Mouse (Mus musculus) inflammation-experienced regulatory T-cells, adult 6 months (primary cell): Measurements from ENCODE around the gene Ddx39b. TPM values are rescaled to one million over a fixed set of nuclear protein-coding genes. Genes with fewer than 3 reads are reported as not detected.
A peak's percentile ranks its signal among the peaks of the same experiment; 100 is the strongest.
"Not testable (repeated sequence)": the region's sequence is repeated elsewhere in the genome, so short reads cannot be mapped to it uniquely, and the experiment has no call there.

Experiments used
- ATAC-seq: one replicate; pipeline ENCODE4 v1.8.0; 2017
- polyA plus RNA-seq, 3 experiments: library from polyadenylated mRNA; unstranded; fragments of 100-300 nt; shearing (Covaris generic); gene quantifications; one replicate each; pipeline ENCODE4 v1.2.1; 2017

Ddx39b gene
- polyA plus RNA-seq, 3 experiments from 2014 or later, result 194 to 276 (median 261) TPM

DNA sequence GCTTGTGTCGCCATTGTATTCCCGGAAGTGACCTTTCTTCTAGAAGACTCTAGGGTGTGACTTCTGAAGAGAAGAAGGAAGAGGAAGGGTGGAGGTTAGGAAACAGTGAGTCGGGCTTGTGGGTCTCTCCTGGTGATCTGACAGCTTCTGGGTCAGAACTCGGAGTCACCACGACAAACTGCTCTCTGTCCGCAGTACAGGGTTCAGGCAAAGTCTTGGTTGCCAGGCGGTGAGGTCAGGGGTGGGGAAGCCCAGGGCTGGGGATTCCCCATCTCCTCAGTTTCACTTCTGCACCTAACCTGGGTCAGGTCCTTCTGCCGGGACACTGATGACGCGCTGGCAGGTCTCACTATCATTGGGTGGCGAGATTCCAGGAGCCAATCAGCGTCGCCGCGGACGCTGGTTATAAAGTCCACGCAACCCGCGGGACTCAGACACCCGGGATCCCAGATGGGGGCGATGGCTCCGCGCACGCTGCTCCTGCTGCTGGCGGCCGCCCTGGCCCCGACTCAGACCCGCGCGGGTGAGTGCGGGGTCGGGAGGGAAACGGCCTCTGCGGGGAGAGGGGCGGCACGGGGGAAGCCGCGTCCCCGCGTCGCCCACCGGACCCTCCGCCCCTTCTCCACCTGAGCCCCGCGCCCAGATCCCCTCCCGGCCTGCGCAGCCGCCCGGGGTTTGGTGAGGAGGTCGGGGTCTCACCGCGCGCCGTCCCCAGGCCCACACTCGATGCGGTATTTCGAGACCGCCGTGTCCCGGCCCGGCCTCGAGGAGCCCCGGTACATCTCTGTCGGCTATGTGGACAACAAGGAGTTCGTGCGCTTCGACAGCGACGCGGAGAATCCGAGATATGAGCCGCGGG is 21.3 kb downstream of the Ddx39b start, which contains the start of gene H2-D1:
Gene H2-D1, plus strand, starts transcription at position 67 of the 859 bp plus-strand sequence.
- ATAC-seq, result peak; percentile 82

DNA sequence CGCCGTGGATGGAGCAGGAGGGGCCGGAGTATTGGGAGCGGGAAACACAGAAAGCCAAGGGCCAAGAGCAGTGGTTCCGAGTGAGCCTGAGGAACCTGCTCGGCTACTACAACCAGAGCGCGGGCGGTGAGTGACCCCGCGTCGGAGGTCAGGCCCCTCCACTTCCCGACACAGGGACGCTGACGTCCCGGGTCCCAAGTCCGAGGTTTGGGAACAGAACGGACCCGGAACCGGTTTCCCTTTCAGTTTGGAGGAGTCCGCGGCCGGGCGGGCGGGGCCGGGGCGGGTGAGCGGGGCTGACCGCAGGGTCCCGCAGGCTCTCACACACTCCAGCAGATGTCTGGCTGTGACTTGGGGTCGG is 22.0 kb downstream of the Ddx39b start:
- no peak for ATAC-seq

DNA sequence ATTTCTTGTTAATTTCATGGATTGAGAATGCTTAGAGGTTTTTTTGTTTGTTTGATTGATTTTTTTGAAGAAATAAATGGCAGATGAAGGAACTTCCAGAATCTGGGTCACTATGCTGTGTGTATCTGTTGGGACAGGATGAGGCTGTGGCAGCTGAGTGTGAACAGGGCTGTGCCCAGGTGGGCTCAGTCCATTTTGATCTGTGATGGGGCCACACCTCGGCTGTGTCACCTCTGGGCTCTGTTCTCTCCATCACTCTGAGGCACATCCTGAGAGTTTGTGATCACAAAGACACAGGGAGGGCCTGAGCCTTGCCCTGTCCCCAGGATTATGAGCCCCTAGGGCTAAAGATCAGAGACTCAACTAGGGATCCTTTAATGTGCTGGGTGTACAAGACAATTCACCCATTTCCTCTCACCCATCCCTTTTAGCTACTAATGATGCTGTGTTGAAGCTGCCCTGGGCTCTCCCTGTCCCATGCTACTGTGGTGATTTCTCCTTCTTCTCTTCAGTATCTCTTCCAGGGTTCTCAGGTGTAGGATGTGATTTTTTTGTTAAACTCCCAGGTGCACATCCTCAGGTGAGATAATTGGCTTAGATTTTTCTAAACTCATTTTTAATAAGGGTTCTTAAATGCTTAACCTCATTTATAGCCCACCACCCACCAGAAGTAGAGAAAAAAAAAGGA is 26.0 kb downstream of the Ddx39b start:
- no peak for ATAC-seq

DNA sequence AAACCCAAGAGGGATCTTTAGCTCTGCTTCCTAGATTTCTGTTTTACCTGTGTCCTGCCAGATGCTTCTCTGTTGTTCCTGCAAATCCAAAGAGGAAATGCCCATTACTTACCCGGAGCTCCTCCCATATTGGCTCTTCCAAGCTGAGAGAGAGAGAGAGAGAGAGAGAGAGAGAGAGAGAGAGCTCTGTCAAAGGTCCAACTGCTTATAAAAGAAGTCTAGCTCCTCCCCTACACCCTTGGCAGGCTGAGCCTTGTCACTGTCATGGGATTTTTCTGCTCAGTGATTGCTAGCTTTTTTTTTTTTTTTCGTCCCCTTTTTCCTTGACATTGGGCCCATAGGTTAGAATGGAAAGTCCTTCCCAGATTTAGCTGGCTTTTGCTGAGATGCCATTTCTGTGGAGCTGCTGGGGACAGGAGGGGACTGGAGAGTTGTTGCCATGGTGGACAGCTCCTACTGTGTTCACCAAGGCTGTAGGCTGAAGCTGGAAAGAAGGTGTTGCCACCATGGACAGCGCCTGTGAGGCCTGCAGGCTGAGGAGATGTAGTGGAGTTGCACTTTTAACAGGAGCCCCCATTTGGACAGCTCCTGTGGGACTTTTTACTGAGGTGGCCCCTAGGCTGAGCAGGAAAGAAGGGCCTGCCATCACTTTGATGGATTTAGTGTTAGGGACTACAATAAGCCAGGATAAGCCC is 28.3 kb downstream of the Ddx39b start:
- ATAC-seq, result no peak

DNA sequence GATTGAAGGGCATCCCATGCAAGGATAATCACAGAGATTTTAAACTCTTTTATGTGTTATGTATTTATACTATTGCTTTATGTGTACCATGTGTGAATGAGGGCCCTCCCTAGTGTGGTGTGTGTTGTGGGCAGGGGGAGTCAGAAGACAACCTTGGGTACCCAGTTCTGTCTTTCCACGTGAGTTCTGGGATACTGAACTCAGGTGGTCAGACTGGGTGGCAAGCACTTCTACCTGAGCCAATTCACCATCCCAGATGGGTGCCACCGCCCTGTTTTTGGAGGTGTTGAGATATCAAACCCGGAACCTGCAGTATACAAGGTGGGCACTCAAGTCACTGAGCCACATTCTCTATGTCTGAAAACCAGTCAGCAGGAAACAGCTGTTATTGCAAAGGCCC is 30.7 kb downstream of the Ddx39b start:
- ATAC-seq, result no peak

DNA sequence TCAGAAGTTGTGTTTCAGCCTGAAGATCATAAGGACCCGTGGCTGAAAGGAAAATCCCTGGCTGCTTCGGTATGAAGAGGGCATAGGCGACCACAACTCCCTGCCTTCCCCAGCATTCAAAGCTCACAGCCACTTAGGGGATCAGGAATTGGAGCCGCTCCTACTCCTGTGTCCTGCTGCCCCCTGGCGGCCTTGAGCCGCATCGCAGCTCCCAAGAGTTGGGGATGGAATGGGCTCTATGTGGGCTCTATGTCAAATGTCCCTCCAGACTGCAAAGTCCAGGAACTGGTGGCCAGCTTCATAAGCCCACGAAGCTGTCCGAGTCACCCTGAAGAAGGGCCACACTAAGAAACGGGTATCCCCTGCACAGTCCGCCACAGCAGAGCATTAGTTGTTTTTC is 33.2 kb downstream of the Ddx39b start:
- ATAC-seq, result peak; percentile 67

DNA sequence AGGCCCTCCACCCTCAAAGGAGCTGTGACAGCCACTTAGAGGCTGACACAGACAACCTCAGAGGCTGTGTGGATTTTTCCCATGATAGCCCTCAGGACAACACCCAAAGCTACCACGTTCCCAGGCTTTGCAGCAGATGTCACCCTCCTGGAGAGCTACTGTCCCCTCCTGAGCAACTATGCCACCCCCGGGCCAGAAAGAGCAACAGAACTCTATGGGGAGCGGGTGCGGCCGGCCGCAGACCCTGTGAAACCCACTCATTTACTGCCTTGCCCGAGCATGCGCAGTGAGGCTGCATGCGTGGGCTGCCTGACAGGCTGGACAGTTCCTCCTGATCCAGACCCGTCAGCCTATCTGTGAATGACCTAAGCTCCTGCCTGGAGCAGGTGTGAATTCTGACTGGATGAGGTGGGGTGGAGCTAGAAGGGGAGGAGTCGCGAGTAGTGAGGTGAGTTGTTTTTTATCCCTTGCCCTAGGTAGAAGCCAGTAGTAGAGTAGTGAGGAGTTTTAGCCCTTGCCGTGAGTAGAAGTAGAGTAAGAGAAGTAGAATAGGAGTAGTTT is 34.8 kb downstream of the Ddx39b start:
- no peak for ATAC-seq

DNA sequence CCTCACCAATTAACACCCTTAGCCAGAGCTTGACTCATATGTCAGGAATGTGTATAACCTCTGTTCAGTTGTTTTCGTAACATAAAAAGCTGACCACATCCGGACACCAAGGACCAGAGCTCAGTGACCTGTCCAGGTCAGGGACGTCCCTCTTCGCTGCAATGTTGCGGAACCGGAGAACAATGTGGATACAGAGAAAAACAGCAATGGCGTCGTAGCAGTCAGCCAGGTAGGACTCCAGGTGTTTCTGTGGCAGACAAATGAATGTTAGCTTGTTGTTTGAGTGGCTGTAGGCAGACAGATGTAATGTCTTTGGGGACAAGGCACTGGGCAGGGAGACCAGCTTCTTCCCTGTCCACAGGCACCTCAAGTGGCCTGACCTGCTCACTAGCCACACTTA is 36.5 kb downstream of the Ddx39b start:
- no peak for ATAC-seq

DNA sequence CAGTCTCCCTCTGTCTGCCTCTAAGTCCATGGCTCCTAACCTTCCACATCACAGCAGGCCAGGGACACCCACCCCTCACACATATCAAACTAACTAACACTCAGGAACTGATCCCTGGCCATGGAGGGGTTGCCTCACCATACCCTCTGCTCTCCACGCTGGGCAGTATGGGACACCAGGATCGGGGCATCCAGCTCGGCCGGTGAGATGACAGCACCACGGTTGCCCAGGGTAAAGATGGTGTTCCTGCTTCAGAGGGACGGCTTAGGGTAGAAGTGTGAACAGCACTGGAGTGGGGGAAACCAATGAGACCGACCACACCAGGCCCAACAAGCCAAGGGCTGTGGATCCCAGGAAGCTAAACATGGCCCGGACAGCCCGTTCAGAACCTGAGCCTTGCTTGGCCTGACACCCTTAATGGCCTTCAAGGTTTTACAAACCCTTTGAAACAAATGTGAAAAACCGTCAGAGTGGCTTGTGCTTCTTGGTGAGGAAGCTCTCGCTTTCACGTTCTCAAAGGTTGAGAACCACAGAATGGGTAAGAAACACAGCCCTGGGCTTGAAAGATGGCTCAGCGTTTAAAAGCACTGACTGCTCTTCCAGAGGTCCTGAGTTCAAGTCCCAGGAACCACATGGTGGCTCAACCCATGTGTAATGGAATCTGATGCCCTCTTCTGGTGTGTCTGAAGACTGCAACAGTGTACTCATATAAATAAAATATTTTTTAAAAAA is 37.6 kb downstream of the Ddx39b start:
- no peak for ATAC-seq

DNA sequence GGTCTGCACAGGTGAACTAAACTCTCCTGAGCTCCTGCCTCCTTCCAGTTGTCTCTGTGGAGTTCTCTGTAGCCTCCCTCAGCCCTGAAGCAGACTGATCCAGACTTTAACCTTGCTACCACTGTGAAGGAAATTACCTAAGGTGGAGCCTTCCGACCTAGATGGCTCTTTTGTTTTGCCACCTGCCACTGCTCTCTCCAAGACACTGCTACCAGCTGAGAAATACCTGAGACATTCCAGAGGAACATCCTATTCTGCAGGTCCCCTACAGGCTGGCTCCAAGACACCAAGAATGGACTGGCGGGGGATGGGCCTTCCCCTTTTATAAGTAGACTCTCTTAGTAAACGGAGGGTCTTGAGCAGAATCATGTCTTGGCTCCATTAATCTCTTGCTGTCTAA is 38.7 kb downstream of the Ddx39b start:
- ATAC-seq, result no peak

DNA sequence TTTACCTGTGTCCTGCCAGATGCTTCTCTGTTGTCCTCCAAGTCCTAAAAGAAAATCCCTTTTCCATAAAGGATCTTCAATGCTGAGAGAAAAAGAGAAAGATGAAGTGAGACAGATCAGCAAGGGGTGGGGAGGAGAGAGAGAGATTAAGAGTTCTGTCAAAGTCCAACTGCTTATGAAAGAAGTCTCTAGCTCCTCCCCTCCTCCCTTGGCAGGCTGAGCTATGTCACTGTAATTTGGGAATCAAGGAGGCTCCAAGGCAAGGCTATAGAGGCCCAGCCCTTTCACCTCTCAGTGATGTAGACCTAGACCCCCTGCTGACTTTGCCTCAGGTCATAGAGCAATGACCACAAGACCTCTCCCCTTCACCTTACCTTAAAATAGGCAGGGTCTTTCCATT is 43.9 kb downstream of the Ddx39b start:
- ATAC-seq, result no peak

DNA sequence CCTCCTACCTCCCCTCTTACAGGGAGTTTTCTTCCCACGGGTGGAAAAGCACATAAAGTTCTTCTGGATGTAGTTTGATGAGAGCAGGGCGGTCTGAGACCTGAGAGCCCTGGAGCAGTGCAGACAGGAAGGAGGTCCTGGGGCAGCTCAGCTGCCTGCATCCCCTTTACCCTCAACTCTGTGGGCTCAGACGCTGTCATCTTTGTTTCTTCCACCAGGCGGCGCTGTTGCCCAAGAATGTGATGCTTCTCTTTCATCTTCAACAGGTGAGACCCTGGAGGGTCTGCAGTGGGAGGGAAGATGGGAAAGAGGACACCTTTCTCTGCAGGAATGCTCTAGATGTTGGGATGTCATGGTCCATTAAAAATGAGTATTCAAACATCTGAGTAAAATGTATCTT is 54.2 kb downstream of the Ddx39b start:
- not testable (repeated sequence) for ATAC-seq

DNA sequence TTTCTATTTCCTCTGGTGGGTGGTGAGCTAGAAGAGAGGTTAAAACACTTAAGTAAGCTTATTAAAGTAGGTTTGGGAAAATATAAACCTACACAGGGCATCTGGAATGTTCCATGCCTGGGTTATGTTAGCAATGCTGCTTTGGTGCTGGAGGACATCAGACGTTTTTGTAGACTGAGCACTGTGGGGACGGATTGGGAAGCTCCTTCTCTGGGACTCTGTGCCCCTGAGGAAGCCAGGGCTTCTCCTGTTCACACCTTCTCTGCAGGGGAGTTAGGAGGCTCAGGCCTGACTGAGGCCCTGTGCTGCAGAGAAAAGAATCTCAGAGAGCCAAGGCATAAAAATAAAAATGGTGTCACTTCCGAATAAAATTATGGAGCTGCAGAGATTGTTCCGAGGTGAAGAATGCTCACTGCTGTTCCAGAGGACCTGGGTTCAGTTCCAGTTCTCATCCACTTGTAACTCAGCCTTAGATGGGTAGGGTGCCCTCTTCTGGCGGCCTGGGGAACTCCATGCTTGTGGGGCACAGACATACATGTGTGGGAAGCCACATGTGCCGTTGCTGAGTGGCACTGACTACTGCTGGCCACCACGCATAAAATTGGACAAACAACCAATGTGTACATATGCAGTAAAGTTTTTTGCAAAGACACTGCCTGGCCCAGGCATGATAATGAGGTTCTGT is 58.9 kb downstream of the Ddx39b start:
- ATAC-seq, result not testable (repeated sequence)

DNA sequence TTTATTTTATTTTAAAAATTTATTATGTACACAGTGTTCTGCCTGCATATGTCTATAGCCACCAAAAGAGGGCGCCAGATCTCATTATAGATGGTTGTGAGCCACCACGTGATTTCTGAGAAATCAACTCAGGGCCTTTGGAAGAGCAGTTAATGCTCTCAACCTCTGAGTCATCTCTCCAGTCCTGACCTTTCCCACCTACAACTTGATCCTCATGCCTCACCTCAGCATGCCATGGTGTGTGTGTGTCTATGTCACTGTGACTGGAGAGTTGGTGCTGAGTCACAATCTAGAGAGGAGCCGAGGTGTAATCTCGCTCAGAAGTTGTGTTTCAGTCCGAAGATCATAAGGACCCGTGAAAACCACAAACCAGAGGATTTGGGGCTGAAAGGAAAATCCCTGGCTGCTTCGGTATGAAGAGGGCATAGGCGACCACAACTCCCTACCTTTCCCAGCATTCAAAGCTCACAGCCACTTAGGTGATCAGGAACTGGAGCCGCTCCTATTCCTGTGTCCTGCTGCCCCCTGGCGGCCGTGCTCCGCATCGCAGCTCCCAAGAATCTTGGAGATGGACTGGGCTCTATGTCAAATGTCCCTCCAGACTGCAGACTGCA is 60.2 kb downstream of the Ddx39b start:
- ATAC-seq, result peak; percentile 85

DNA sequence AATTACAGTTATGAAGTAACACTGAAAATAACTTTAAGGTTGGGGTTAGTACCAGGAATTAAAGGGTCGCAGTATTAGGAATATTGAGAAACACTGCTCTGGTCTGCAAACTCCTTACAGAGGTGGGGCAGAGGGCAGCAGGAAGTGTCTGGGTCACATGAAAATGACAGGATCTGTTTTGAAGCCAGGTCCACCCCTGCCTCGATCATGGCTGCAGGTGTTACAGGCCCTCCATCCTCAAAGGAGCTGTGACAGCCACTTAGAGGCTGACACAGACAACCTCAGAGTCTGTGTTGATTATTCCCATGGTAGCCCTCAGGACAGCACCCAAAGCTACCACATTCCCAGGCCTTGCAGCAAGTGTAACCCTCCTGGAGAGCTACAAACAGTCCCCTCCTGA is 61.7 kb downstream of the Ddx39b start:
- no peak for ATAC-seq

Other genes with a start within 250 kb of the Ddx39b start
- gene Vars, start 240.8 kb upstream of the Ddx39b start, polyA plus RNA-seq, result 10 to 100 TPM; 27.2 to 30.9 (median 30.8) TPM
- gene Vwa7, start 225.2 kb upstream of the Ddx39b start, polyA plus RNA-seq, result under 1 TPM in 2 of 3 experiments, not detected in 1; 0.10 to 0.28 TPM
- gene Sapcd1, start 213.7 kb upstream of the Ddx39b start, polyA plus RNA-seq, result 1 to 10 TPM in 2 of 3 experiments, under 1 TPM in 1; 0.54 to 2.6 (median 1.4) TPM
- gene Msh5, start 195.0 kb upstream of the Ddx39b start, polyA plus RNA-seq, result 1 to 10 TPM; 1.3 to 1.4 (median 1.4) TPM
- 100 to 1,000 TPM; 487 to 766 (median 514) TPM for gene Clic1, start 191.8 kb upstream of the Ddx39b start, polyA plus RNA-seq
- 1 to 10 TPM in 2 of 3 experiments, under 1 TPM in 1; 0.91 to 3.0 (median 1.3) TPM for gene Ddah2, start 182.7 kb upstream of the Ddx39b start, polyA plus RNA-seq
- gene Ly6g6c, start 176.4 kb upstream of the Ddx39b start, polyA plus RNA-seq, result not detected
- not detected for gene Mpig6b, start 175.6 kb upstream of the Ddx39b start, polyA plus RNA-seq
- gene Ly6g6e, start 164.8 kb upstream of the Ddx39b start, polyA plus RNA-seq, result not detected
- gene Ly6g6d, start 163.7 kb upstream of the Ddx39b start, polyA plus RNA-seq, result not detected
- not detected for gene Ly6g6f, start 156.1 kb upstream of the Ddx39b start, polyA plus RNA-seq
- 10 to 100 TPM; 22.3 to 26.3 (median 25.6) TPM for gene Abhd16a, start 152.5 kb upstream of the Ddx39b start, polyA plus RNA-seq
- gene Ly6g5c, start 133.5 kb upstream of the Ddx39b start, polyA plus RNA-seq, result not detected
- gene Ly6g5b, start 126.3 kb upstream of the Ddx39b start, polyA plus RNA-seq, result 1 to 10 TPM; 1.9 to 8.9 (median 3.9) TPM
- gene Gpank1, start 120.3 kb upstream of the Ddx39b start, polyA plus RNA-seq, result 10 to 100 TPM; 57.1 to 87.4 (median 74.3) TPM
- 100 to 1,000 TPM; 246 to 346 (median 344) TPM for gene Csnk2b, start 119.7 kb upstream of the Ddx39b start, polyA plus RNA-seq
- 10 to 100 TPM; 20.0 to 27.1 (median 25.1) TPM for gene D17H6S53E, start 115.4 kb upstream of the Ddx39b start, polyA plus RNA-seq
- not detected for gene Apom, start 109.7 kb upstream of the Ddx39b start, polyA plus RNA-seq
- 10 to 100 TPM; 25.4 to 33.8 (median 29.1) TPM for gene Bag6, start 106.6 kb upstream of the Ddx39b start, polyA plus RNA-seq
- gene Prrc2a, start 76.8 kb upstream of the Ddx39b start, polyA plus RNA-seq, result 100 to 1,000 TPM in 1 of 3 experiments, 10 to 100 TPM in 2; 47.1 to 105 (median 47.2) TPM
- gene Aif1, start 65.7 kb upstream of the Ddx39b start, polyA plus RNA-seq, result 1 to 10 TPM in 2 of 3 experiments, under 1 TPM in 1; 0.79 to 5.4 (median 2.1) TPM
- gene Lst1, start 53.3 kb upstream of the Ddx39b start, polyA plus RNA-seq, result 10 to 100 TPM in 1 of 3 experiments, 1 to 10 TPM in 2; 6.4 to 11.2 (median 8.8) TPM
- 100 to 1,000 TPM; 112 to 242 (median 186) TPM for gene Ltb, start 47.3 kb upstream of the Ddx39b start, polyA plus RNA-seq
- 10 to 100 TPM; 20.9 to 28.8 (median 24.9) TPM for gene Tnf, start 39.7 kb upstream of the Ddx39b start, polyA plus RNA-seq
- gene Lta, start 36.4 kb upstream of the Ddx39b start, polyA plus RNA-seq, result 100 to 1,000 TPM in 1 of 3 experiments, 10 to 100 TPM in 2; 34.4 to 113 (median 95.2) TPM
- under 1 TPM in 2 of 3 experiments, not detected in 1; 0.67 to 0.68 TPM for gene Gm16181, start 20.9 kb upstream of the Ddx39b start, polyA plus RNA-seq
- 1 to 10 TPM; 4.6 to 7.2 (median 5.9) TPM for gene Atp6v1g2, start 8.1 kb upstream of the Ddx39b start, polyA plus RNA-seq
- gene Nfkbil1, start 6.0 kb upstream of the Ddx39b start, polyA plus RNA-seq, result 1 to 10 TPM; 1.7 to 3.3 (median 1.9) TPM
- gene H2-D1, start 21.0 kb downstream of the Ddx39b start, polyA plus RNA-seq, result 1,000 to 10,000 TPM; 4,089 to 4,363 (median 4,119) TPM
- under 1 TPM in 2 of 3 experiments, not detected in 1; 0.23 to 0.24 TPM for gene H2-Q1, start 78.7 kb downstream of the Ddx39b start, polyA plus RNA-seq
- 10 to 100 TPM in 2 of 3 experiments, 1 to 10 TPM in 1; 4.6 to 25.2 (median 21.9) TPM for gene H2-Q2, start 100.5 kb downstream of the Ddx39b start, polyA plus RNA-seq
- 10 to 100 TPM; 11.4 to 17.3 (median 16.4) TPM for gene H2-Q4, start 137.9 kb downstream of the Ddx39b start, polyA plus RNA-seq
- gene H2-Q6, start 183.1 kb downstream of the Ddx39b start, polyA plus RNA-seq, result 100 to 1,000 TPM; 356 to 772 (median 602) TPM
- 1,000 to 10,000 TPM in 2 of 3 experiments, 100 to 1,000 TPM in 1; 921 to 1,440 (median 1,337) TPM for gene H2-Q7, start 197.4 kb downstream of the Ddx39b start, polyA plus RNA-seq
- 10 to 100 TPM; 14.2 to 25.0 (median 24.2) TPM for gene H2-Q10, start 228.3 kb downstream of the Ddx39b start, polyA plus RNA-seq